Mouse (Mus musculus): ENCODE measurements around the gene Gm8871.
"Not testable (repeated sequence)": the region's sequence is repeated elsewhere in the genome, so short reads cannot be mapped to it uniquely, and the experiment has no call there.

Gene Gm8871

GRCm38 (mm10) chr5:10947505-10947904 lies at the start of gene Gm8871, which contains the start of gene Gm8857:
TSS of gene Gm8871 (plus strand) at chr5:10947805.
TSS of gene Gm8857 (plus strand) at chr5:10947807.
- DNase-seq (ENCODE audit: extremely low spot score, low spot score), result not testable (repeated sequence)

GRCm38 (mm10) chr5:10953512-10953911 lies 5.9 kb downstream of the Gm8871 start:
- DNase-seq (ENCODE audit: extremely low spot score, low spot score), result not testable (repeated sequence)

- DNase-seq (ENCODE audit: extremely low spot score, low spot score), result not testable (repeated sequence)
These were observed 10.5 kb downstream of the Gm8871 start for GRCm38 (mm10) chr5:10958057-10958456.

Data from neural tube, embryonic 10.5 days (tissue).